Mouse (Mus musculus): ENCODE measurements around the gene Rabac1.

Gene Rabac1

GRCm38 (mm10) chr7:24978781-24979180 lies 6.2 kb upstream of the Rabac1 start:
- no peak for DNase-seq

- peak; percentile 67 to 75 for DNase-seq
These were observed 2.5 kb upstream of the Rabac1 start for GRCm38 (mm10) chr7:24974893-24975595.

- no peak for DNase-seq
These were observed 1.3 kb upstream of the Rabac1 start for GRCm38 (mm10) chr7:24973902-24974301.

- no peak for DNase-seq
These were observed 654 bp upstream of the Rabac1 start for GRCm38 (mm10) chr7:24973208-24973607.

GRCm38 (mm10) chr7:24971261-24971971 lies 1.1 kb downstream of the Rabac1 start:
- peak; percentile 62 to 82 for DNase-seq

- no peak for DNase-seq
These were observed 2.2 kb downstream of the Rabac1 start for GRCm38 (mm10) chr7:24970341-24970740.

GRCm38 (mm10) chr7:24969805-24970204 lies 2.7 kb downstream of the Rabac1 start:
- peak; percentile 82 to 84 for DNase-seq

GRCm38 (mm10) chr7:24968463-24968862 lies 4.1 kb downstream of the Rabac1 start:
- no peak for DNase-seq

GRCm38 (mm10) chr7:24967966-24968365 lies 4.6 kb downstream of the Rabac1 start:
- DNase-seq = no peak

- peak; percentile 94 to 97 for DNase-seq
These were observed 7.5 kb downstream of the Rabac1 start for GRCm38 (mm10) chr7:24964897-24965535.

- DNase-seq = no peak
These were observed 8.3 kb downstream of the Rabac1 start for GRCm38 (mm10) chr7:24964288-24964687.

- DNase-seq = no peak
These were observed 17.3 kb downstream of the Rabac1 start for GRCm38 (mm10) chr7:24955226-24955625.

- no peak for DNase-seq
These were observed 18.1 kb downstream of the Rabac1 start for GRCm38 (mm10) chr7:24954450-24954849.

- DNase-seq = no peak
These were observed 18.6 kb downstream of the Rabac1 start for GRCm38 (mm10) chr7:24953966-24954365.

GRCm38 (mm10) chr7:24949958-24950623 lies 22.5 kb downstream of the Rabac1 start:
- peak; percentile 87 to 94 for DNase-seq

- peak; percentile 50 to 53 for DNase-seq
These were observed 23.8 kb downstream of the Rabac1 start for GRCm38 (mm10) chr7:24948774-24949173.

- DNase-seq = no peak
These were observed 25.1 kb downstream of the Rabac1 start for GRCm38 (mm10) chr7:24947316-24948048.

- DNase-seq = no peak
These were observed 28.1 kb downstream of the Rabac1 start, which contains the start of gene Gm4881 for GRCm38 (mm10) chr7:24944257-24944950. TSS of gene Gm4881 (minus strand) at chr7:24944494.

- DNase-seq = no peak
These were observed 28.9 kb downstream of the Rabac1 start for GRCm38 (mm10) chr7:24943641-24944040.

- DNase-seq = no peak
These were observed 40.9 kb downstream of the Rabac1 start for GRCm38 (mm10) chr7:24931651-24932050.

- DNase-seq = no peak
These were observed 42.1 kb downstream of the Rabac1 start for GRCm38 (mm10) chr7:24930475-24930874.
